ENCODE assay signal across 11 mouse cellular contexts in the genomic region with DNA sequence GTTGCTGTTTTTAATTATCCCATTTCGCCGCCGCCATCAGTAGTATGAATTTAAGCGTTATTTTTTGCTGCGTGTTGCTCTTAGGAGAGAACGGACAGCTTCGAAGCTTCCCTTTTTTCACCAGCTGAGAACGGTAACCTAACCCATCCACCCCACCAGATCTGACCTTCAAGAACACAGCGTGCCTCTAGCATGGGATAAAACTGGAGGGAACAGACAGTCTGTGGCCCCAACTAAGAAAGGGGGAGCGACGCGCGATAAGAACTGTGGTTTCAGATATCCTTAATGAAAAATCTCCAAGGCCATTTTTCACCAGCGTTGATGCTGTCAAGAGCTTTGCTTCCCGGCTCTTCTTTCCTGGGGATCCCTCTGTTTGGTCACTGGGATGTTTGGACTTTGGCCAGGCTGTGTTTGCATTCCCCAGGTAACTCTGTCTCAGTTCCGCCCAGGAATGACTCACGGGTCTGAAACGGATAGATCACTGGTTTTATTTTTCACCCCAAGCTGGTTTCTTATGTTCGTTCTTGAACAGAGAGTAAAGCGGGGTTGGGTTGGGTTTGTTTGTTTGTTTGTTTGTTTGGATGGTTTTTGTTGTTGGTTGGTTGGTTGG.
DNase-seq lines count a peak whose midpoint lies in the region; ATAC-seq lines count a peak whose summit lies in the region.
"Had no signal": no experiment of that assay in that cellular context is flagged by ENCODE, and none has a peak within 500 bp of the region (broad histone marks: within the 10 kb centered on the region; RNA-seq: fewer than 3 reads in every experiment).

No protein-coding gene starts in this region.

- no peaks in the 10 kb centered on the region for H3K27me3 ChIP-seq in hindbrain, embryonic 12.5 days
- no peaks in the 10 kb centered on the region for H3K27me3 ChIP-seq in hindbrain, embryonic 16.5 days (replicated peaks; ENCODE audit: control insufficient read depth, insufficient read depth, low read length)
- no peaks in the 10 kb centered on the region for H3K27me3 ChIP-seq in hindbrain, embryonic 15.5 days
- no peaks in the 10 kb centered on the region for H3K27me3 ChIP-seq in limb, embryonic 10.5 days (ENCODE audit: low read depth, poor library complexity, severe bottlenecking)
- no peaks in the 10 kb centered on the region for H3K27me3 ChIP-seq in neural tube, embryonic 13.5 days
- H3K27me3 ChIP-seq: CH12.LX had no signal

- no peak overlapping the region for H3K27ac ChIP-seq in hindbrain, embryonic 12.5 days
- no peak overlapping the region for H3K27ac ChIP-seq in hindbrain, embryonic 16.5 days (ENCODE audit: low read depth, low read length)
- H3K27ac ChIP-seq in hindbrain, embryonic 15.5 days (replicated peaks), result no peak overlapping the region
- H3K27ac ChIP-seq in limb, embryonic 10.5 days, result peak overlapping the region; percentile 76
- no peak overlapping the region for H3K27ac ChIP-seq in neural tube, embryonic 13.5 days (replicated peaks)

- no peak overlapping the region for H3K4me3 ChIP-seq in hindbrain, embryonic 12.5 days
- H3K4me3 ChIP-seq in hindbrain, embryonic 16.5 days (ENCODE audit: low read length), result no peak overlapping the region
- no peak overlapping the region for H3K4me3 ChIP-seq in hindbrain, embryonic 15.5 days
- H3K4me3 ChIP-seq in limb, embryonic 10.5 days, result peak overlapping the region; percentile 28
- H3K4me3 ChIP-seq in neural tube, embryonic 13.5 days, result no peak overlapping the region

- H3K36me3 ChIP-seq in hindbrain, embryonic 12.5 days, result no peaks in the 10 kb centered on the region
- no peaks in the 10 kb centered on the region for H3K36me3 ChIP-seq in hindbrain, embryonic 16.5 days (ENCODE audit: control insufficient read depth, insufficient read depth, low read length)
- H3K36me3 ChIP-seq in hindbrain, embryonic 15.5 days, result no peaks in the 10 kb centered on the region
- H3K36me3 ChIP-seq in limb, embryonic 10.5 days, result no peaks in the 10 kb centered on the region
- no peaks in the 10 kb centered on the region for H3K36me3 ChIP-seq in neural tube, embryonic 13.5 days

- DNase-seq in limb, embryonic 10.5 days (ENCODE audit: low spot score), result peak; percentile 47
- no peak for DNase-seq in gastrocnemius, postnatal 25 days
- DNase-seq in cerebellum, adult 9-11 months, result no peak
- DNase-seq: adrenal gland, postnatal 14 days; gastrocnemius, postnatal 36 days had no signal

- 70% methylated on average over 20 of the region's 20 CpGs for WGBS in hindbrain, embryonic 12.5 days
- 79% methylated on average over 20 of the region's 20 CpGs for WGBS in hindbrain, embryonic 16.5 days
- WGBS in hindbrain, embryonic 15.5 days, result 72% methylated on average over 20 of the region's 20 CpGs
- WGBS in limb, embryonic 10.5 days, result 40% methylated on average over 20 of the region's 20 CpGs
- 79% methylated on average over 20 of the region's 20 CpGs for WGBS in neural tube, embryonic 13.5 days

- peaks cover 6% of the 10 kb centered on the region; the same call in 1 of the 2 replicates for H3K4me1 ChIP-seq in hindbrain, embryonic 12.5 days
- no peaks in the 10 kb centered on the region; the same call in 1 of the 2 replicates for H3K4me1 ChIP-seq in hindbrain, embryonic 16.5 days (ENCODE audit: control insufficient read depth, insufficient read depth, low read depth, low read length)
- peaks cover 12% of the 10 kb centered on the region; the same call in 1 of the 2 replicates for H3K4me1 ChIP-seq in hindbrain, embryonic 15.5 days (replicated peaks)
- H3K4me1 ChIP-seq in limb, embryonic 10.5 days, result peaks cover 17% of the 10 kb centered on the region
- peaks cover 6% of the 10 kb centered on the region for H3K4me1 ChIP-seq in neural tube, embryonic 13.5 days (replicated peaks)

- H3K9ac ChIP-seq in hindbrain, embryonic 12.5 days, result no peak overlapping the region
- H3K9ac ChIP-seq in hindbrain, embryonic 16.5 days (ENCODE audit: low read depth, low read length), result no peak overlapping the region
- no peak overlapping the region for H3K9ac ChIP-seq in hindbrain, embryonic 15.5 days
- H3K9ac ChIP-seq in neural tube, embryonic 13.5 days, result no peak overlapping the region

- peaks cover 7% of the 10 kb centered on the region; the same call in 1 of the 2 replicates for H3K9me3 ChIP-seq in hindbrain, embryonic 12.5 days (replicated peaks)
- no peaks in the 10 kb centered on the region for H3K9me3 ChIP-seq in hindbrain, embryonic 16.5 days (ENCODE audit: control insufficient read depth, low read length)
- H3K9me3 ChIP-seq in hindbrain, embryonic 15.5 days, result no peaks in the 10 kb centered on the region
- no peaks in the 10 kb centered on the region for H3K9me3 ChIP-seq in limb, embryonic 10.5 days (replicated peaks)
- no peaks in the 10 kb centered on the region; the same call in 1 of the 2 replicates for H3K9me3 ChIP-seq in neural tube, embryonic 13.5 days

- H3K4me2 ChIP-seq in hindbrain, embryonic 12.5 days (replicated peaks), result peak overlapping the region; percentile 28; the same call in 1 of the 2 replicates
- no peak overlapping the region for H3K4me2 ChIP-seq in hindbrain, embryonic 16.5 days (ENCODE audit: low read length)
- peak overlapping the region; percentile 42; the same call in 1 of the 2 replicates for H3K4me2 ChIP-seq in hindbrain, embryonic 15.5 days
- peak overlapping the region; percentile 48 for H3K4me2 ChIP-seq in neural tube, embryonic 13.5 days

- ATAC-seq in hindbrain, embryonic 12.5 days (ENCODE audit: low FRiP score), result no peak
- ATAC-seq in hindbrain, embryonic 16.5 days, result no peak
- ATAC-seq in hindbrain, embryonic 15.5 days (ENCODE audit: low FRiP score, low read depth), result no peak
- ATAC-seq in neural tube, embryonic 13.5 days (ENCODE audit: low read depth), result no peak
- no peak for ATAC-seq in cerebellum, adult (ENCODE audit: insufficient number of reproducible peaks, low FRiP score, low TSS enrichment)
